Mouse (Mus musculus): ENCODE results near the gene Galnt16. TPM values are rescaled to one million over a fixed set of nuclear protein-coding genes. Genes with fewer than 3 reads are reported as not detected.

Gene Galnt16
- polyA plus RNA-seq, 1 experiment: 0.11 TPM

GRCm38 (mm10) chr12:80595566-80595965 is 77.5 kb downstream of the Galnt16 start:
- H3K27me3 ChIP-seq (ENCODE audit: control insufficient read depth, insufficient read depth, insufficient read length): peaks cover 47% of the 10 kb centered on the region
- TF ChIP-seq CEBPB (IDR thresholded peaks at IDR 0.05; ENCODE audit: insufficient read depth, poor library complexity, severe bottlenecking) (no peak), MAX (IDR thresholded peaks at IDR 0.05; ENCODE audit: low read depth) (no peak), MYOD1 (IDR thresholded peaks at IDR 0.05; ENCODE audit: control insufficient read depth in 1 of 3, insufficient read length in 2 of 3, low read depth in 2 of 3) (no peak), MYOG (IDR thresholded peaks at IDR 0.05; ENCODE audit: control insufficient read depth in 1 of 3, insufficient read depth in 1 of 3, insufficient read length in 2 of 3, low read depth in 2 of 3) (no peak), E2F4 (IDR thresholded peaks at IDR 0.05; ENCODE audit: insufficient read depth) (no peak)
- H3ac ChIP-seq (ENCODE audit: control insufficient read depth, insufficient read length): no peak overlapping the region

GRCm38 (mm10) chr12:80595968-80596367 is 77.9 kb downstream of the Galnt16 start:
- Histone ChIP-seq H3K36me3 (ENCODE audit: control insufficient read depth, insufficient read depth) (no peaks in the 10 kb centered on the region), H3K27me3 (ENCODE audit: control insufficient read depth, insufficient read depth, insufficient read length) (peaks cover 43% of the 10 kb centered on the region), H3K4me2 (ENCODE audit: low read depth) (no peak overlapping the region), H3K79me2 (ENCODE audit: control insufficient read depth, insufficient read depth) (no peaks in the 10 kb centered on the region), H3K4me3 (no peak overlapping the region), H3ac (ENCODE audit: control insufficient read depth, insufficient read length) (no peak overlapping the region)
- TF ChIP-seq SRF (IDR thresholded peaks at IDR 0.05; ENCODE audit: control insufficient read depth, insufficient read length, low read depth) (no peak), E2F4 (IDR thresholded peaks at IDR 0.05; ENCODE audit: insufficient read depth) (no peak)

More at GRCm38 (mm10) chr12:80595566-80595965, 77.5 kb downstream of the Galnt16 start:
- H3K4me3 ChIP-seq: no peak overlapping the region
- H3K79me2 ChIP-seq (ENCODE audit: control insufficient read depth, insufficient read depth): no peaks in the 10 kb centered on the region
- H3K4me2 ChIP-seq (ENCODE audit: low read depth): no peak overlapping the region
- H3K36me3 ChIP-seq (ENCODE audit: control insufficient read depth, insufficient read depth): no peaks in the 10 kb centered on the region

- Histone ChIP-seq H3K36me3 (ENCODE audit: control insufficient read depth, insufficient read depth) (no peaks in the 10 kb centered on the region), H3ac (ENCODE audit: control insufficient read depth, insufficient read length) (no peak overlapping the region), H3K4me3 (no peak overlapping the region), H3K79me2 (ENCODE audit: control insufficient read depth, insufficient read depth) (no peaks in the 10 kb centered on the region), H3K27me3 (ENCODE audit: control insufficient read depth, insufficient read depth, insufficient read length) (peaks cover 25% of the 10 kb centered on the region), H3K4me2 (ENCODE audit: low read depth) (no peak overlapping the region)
- no peak for TF ChIP-seq TCF3 (IDR thresholded peaks at IDR 0.05; ENCODE audit: insufficient read length, low read depth)
- no peak for TF ChIP-seq REST (IDR thresholded peaks at IDR 0.05; ENCODE audit: insufficient read depth, insufficient read length)
- TF ChIP-seq MYOD1 (IDR thresholded peaks at IDR 0.05; ENCODE audit: control insufficient read depth in 1 of 3, insufficient read length in 2 of 3, low read depth in 2 of 3): no peak
- TF ChIP-seq E2F4 (IDR thresholded peaks at IDR 0.05; ENCODE audit: insufficient read depth): no peak
- no peak for TF ChIP-seq CEBPB (IDR thresholded peaks at IDR 0.05; ENCODE audit: insufficient read depth, poor library complexity, severe bottlenecking)
- no peak for TF ChIP-seq MYOG (IDR thresholded peaks at IDR 0.05; ENCODE audit: control insufficient read depth in 1 of 3, insufficient read depth in 1 of 3, insufficient read length in 2 of 3, low read depth in 2 of 3)
Observed at GRCm38 (mm10) chr12:80598236-80598635, 80.2 kb downstream of the Galnt16 start.

GRCm38 (mm10) chr12:80598756-80599155 is 80.7 kb downstream of the Galnt16 start:
- peaks cover 20% of the 10 kb centered on the region for H3K27me3 ChIP-seq (ENCODE audit: control insufficient read depth, insufficient read depth, insufficient read length)
- H3K36me3 ChIP-seq (ENCODE audit: control insufficient read depth, insufficient read depth): no peaks in the 10 kb centered on the region
- H3ac ChIP-seq (ENCODE audit: control insufficient read depth, insufficient read length): no peak overlapping the region
- H3K4me3 ChIP-seq: no peak overlapping the region
- TF ChIP-seq TCF12 (IDR thresholded peaks at IDR 0.05; ENCODE audit: insufficient read depth, poor library complexity, severe bottlenecking) (no peak), MAX (IDR thresholded peaks at IDR 0.05; ENCODE audit: low read depth) (no peak), TCF3 (IDR thresholded peaks at IDR 0.05; ENCODE audit: insufficient read length, low read depth) (no peak), MYOD1 (IDR thresholded peaks at IDR 0.05; ENCODE audit: control insufficient read depth in 1 of 3, insufficient read length in 2 of 3, low read depth in 2 of 3) (no peak), USF1 (IDR thresholded peaks at IDR 0.05; ENCODE audit: low read depth) (no peak), MYOG (IDR thresholded peaks at IDR 0.05; ENCODE audit: control insufficient read depth in 1 of 3, insufficient read depth in 1 of 3, insufficient read length in 2 of 3, low read depth in 2 of 3) (no peak), CEBPB (IDR thresholded peaks at IDR 0.05; ENCODE audit: insufficient read depth, poor library complexity, severe bottlenecking) (no peak), E2F4 (IDR thresholded peaks at IDR 0.05; ENCODE audit: insufficient read depth) (no peak), POLR2A (IDR thresholded peaks at IDR 0.05; ENCODE audit: insufficient read length, low read depth) (no peak), POLR2AphosphoS2 (IDR thresholded peaks at IDR 0.05; ENCODE audit: insufficient read length, low read depth) (no peak), SRF (IDR thresholded peaks at IDR 0.05; ENCODE audit: control insufficient read depth, insufficient read length, low read depth) (no peak), REST (IDR thresholded peaks at IDR 0.05; ENCODE audit: insufficient read depth, insufficient read length) (no peak)
- H3K4me2 ChIP-seq (ENCODE audit: low read depth): no peak overlapping the region
- H3K79me2 ChIP-seq (ENCODE audit: control insufficient read depth, insufficient read depth): no peaks in the 10 kb centered on the region

- no peaks in the 10 kb centered on the region for H3K79me2 ChIP-seq (ENCODE audit: control insufficient read depth, insufficient read depth)
- TF ChIP-seq MYOG (IDR thresholded peaks at IDR 0.05; ENCODE audit: control insufficient read depth in 1 of 3, insufficient read depth in 1 of 3, insufficient read length in 2 of 3, low read depth in 2 of 3) (peak; percentile 33 to 83 (median 73)), TCF3 (IDR thresholded peaks at IDR 0.05; ENCODE audit: insufficient read length, low read depth) (peak; percentile 84), MAX (IDR thresholded peaks at IDR 0.05; ENCODE audit: low read depth) (no peak), MYOD1 (IDR thresholded peaks at IDR 0.05; ENCODE audit: control insufficient read depth in 1 of 3, insufficient read length in 2 of 3, low read depth in 2 of 3) (peak in 2 of 3 experiments; percentile 84 to 87), CEBPB (IDR thresholded peaks at IDR 0.05; ENCODE audit: insufficient read depth, poor library complexity, severe bottlenecking) (no peak)
- H3K4me3 ChIP-seq: no peak overlapping the region
- H3K36me3 ChIP-seq (ENCODE audit: control insufficient read depth, insufficient read depth): no peaks in the 10 kb centered on the region
- H3K4me2 ChIP-seq (ENCODE audit: low read depth): no peak overlapping the region
- H3ac ChIP-seq (ENCODE audit: control insufficient read depth, insufficient read length): no peak overlapping the region
- no peaks in the 10 kb centered on the region for H3K27me3 ChIP-seq (ENCODE audit: control insufficient read depth, insufficient read depth, insufficient read length)
Observed at GRCm38 (mm10) chr12:80601597-80602269, 83.7 kb downstream of the Galnt16 start.

Data from myocyte (in vitro differentiated cells).